In the genomic region with DNA sequence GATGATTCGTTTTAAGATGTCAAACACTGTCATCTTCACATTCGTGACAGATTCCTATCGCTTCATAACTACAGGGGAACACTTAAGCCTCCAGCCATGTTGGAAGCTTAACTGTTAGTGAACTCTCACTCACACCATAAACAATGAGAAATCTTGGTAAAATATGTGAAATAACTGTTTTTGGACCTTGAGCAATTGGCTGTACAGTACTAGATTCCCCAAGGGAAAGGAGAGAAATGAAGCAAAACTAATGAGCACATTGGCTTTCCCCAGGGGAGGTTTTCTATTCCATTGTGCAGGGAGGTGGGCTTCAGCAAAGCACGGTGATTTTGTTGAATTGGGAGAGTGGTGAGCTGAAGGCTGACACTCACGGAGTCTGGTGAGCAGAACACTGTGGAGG, we compare ENCODE assay signal across 14 mouse cellular contexts.
"Had no signal": no experiment of that assay in that cellular context is flagged by ENCODE, and none has a peak within 500 bp of the region (broad histone marks: within the 10 kb centered on the region; RNA-seq: fewer than 3 reads in every experiment).

No protein-coding gene starts in this region.

- H3K36me3 ChIP-seq: kidney, embryonic 15.5 days; limb, embryonic 10.5 days; liver, embryonic 15.5 days; midbrain, embryonic 13.5 days; neural tube, embryonic 15.5 days had no signal

- H3K4me2 ChIP-seq: kidney, embryonic 15.5 days; liver, embryonic 11.5 days; liver, embryonic 15.5 days; midbrain, embryonic 13.5 days; neural tube, embryonic 15.5 days had no signal

- H3K27me3 ChIP-seq: kidney, embryonic 15.5 days; liver, embryonic 15.5 days; midbrain, embryonic 13.5 days; neural tube, embryonic 15.5 days had no signal

- H3K9ac ChIP-seq: kidney, embryonic 15.5 days; liver, embryonic 15.5 days; midbrain, embryonic 13.5 days; neural tube, embryonic 15.5 days had no signal

- H3K9me3 ChIP-seq: kidney, embryonic 15.5 days; limb, embryonic 10.5 days; liver, embryonic 15.5 days; midbrain, embryonic 13.5 days; neural tube, embryonic 15.5 days had no signal

- H3K4me3 ChIP-seq: kidney, embryonic 15.5 days; left cerebral cortex, adult 2 months; limb, embryonic 10.5 days; liver, embryonic 15.5 days; midbrain, embryonic 13.5 days; neural tube, embryonic 15.5 days had no signal

- H3K4me1 ChIP-seq: kidney, embryonic 15.5 days; limb, embryonic 10.5 days; liver, embryonic 15.5 days; midbrain, embryonic 13.5 days; neural tube, embryonic 15.5 days had no signal

- H3K27ac ChIP-seq: kidney, embryonic 15.5 days; left cerebral cortex, adult 2 months; limb, embryonic 10.5 days; liver, embryonic 15.5 days; midbrain, embryonic 13.5 days; neural tube, embryonic 15.5 days had no signal

- DNase-seq: kidney, adult 11 months; kidney, postnatal 14 days; lung, postnatal 14 days; right cerebral cortex, adult 18-20 months; right cerebral cortex, postnatal 25 days; thymus, adult 2 months; thymus, postnatal 25 days had no signal

- ATAC-seq: midbrain, embryonic 13.5 days had no signal
